Mouse (Mus musculus) embryonic fibroblast, embryonic 13.5 days (primary cell): Measurements from ENCODE around the gene Mid2.

Experiments
- CTCF ChIP-seq: IDR thresholded peaks from 2 replicates; pipeline ENCODE4 v1.5.1; 2011; ENCODE audit warnings: mild to moderate bottlenecking, control low read depth, low read length, moderate library complexity, borderline replicate concordance; ENCODE audit not compliant: insufficient read depth
- POLR2A ChIP-seq: IDR thresholded peaks from 2 replicates; pipeline ENCODE4 v1.6.1; 2011; ENCODE audit warnings: low read depth, mild to moderate bottlenecking, control low read depth, low read length, moderate library complexity

DNA sequence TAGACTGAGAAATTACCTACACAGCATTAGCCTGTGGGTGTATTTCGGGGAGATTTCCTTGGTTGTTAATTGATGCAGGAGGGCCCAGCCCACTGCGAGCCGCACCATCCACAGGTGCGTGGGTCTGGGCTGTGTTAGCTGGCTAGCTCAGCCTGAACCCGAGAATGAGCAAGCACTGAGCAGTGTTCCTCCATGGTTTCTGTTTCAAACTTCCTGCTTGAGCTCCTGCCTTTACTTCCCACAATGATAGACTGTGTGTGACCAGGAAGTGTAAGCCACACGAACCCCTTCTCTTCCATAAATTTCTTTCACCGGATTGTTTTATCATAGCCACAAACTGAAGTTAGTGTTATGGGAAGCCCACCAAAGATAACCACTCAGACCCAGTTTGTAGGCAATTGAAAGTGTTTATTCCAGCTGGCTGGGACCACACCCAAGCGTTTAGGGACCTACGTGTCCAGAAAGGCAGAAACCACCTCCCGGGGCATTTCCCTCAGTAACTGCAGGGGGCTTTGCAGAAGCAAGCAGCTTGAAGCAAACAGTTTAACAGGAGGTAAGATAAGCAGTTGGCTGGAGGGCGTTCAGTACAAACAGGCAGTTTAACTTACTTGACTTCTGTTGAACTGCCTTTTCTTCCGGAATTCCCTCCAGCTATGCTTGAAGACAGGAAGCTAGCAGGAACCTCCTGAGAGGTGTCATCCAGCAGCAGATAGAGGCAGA, 39.4 kb upstream of the Mid2 start:
- TF ChIP-seq POLR2A (no peak), CTCF (no peak)
